ENCODE assay signal across 27 mouse cellular contexts in genomic region chr7:68210417-68210816, GRCm38 (mm10). TPM values are rescaled to one million over a fixed set of nuclear protein-coding genes. Genes with fewer than 3 reads are reported as not detected.
DNase-seq lines count a peak whose midpoint lies in the region; ATAC-seq and TF ChIP-seq lines count a peak whose summit lies in the region.
"Had no signal": no experiment of that assay in that cellular context is flagged by ENCODE, and none has a peak within 500 bp of the region (broad histone marks: within the 10 kb centered on the region; RNA-seq: fewer than 3 reads in every experiment).

No protein-coding gene starts in this region.

- no peak for TF ChIP-seq CTCF in heart, postnatal 0 days (IDR thresholded peaks at IDR 0.05; ENCODE audit: low read depth)
- no peak for TF ChIP-seq CTCF in lung, adult 2 months (IDR thresholded peaks at IDR 0.05; ENCODE audit: insufficient read depth, low read length)

- no peak overlapping the region for H3K9ac ChIP-seq in heart, postnatal 0 days (replicated peaks; ENCODE audit: low read depth, low read length)
- H3K9ac ChIP-seq in heart, embryonic 11.5 days (ENCODE audit: low read depth, low read length), result no peak overlapping the region
- H3K9ac ChIP-seq in midbrain, embryonic 14.5 days (replicated peaks; ENCODE audit: low read length), result no peak overlapping the region
- H3K9ac ChIP-seq in midbrain, embryonic 11.5 days (ENCODE audit: low read length), result no peak overlapping the region
- H3K9ac ChIP-seq: forebrain, postnatal 0 days; heart, embryonic 13.5 days; limb, embryonic 15.5 days; liver, embryonic 15.5 days had no signal

- H3K27ac ChIP-seq in heart, postnatal 0 days (ENCODE audit: low read depth), result no peak overlapping the region
- no peak overlapping the region for H3K27ac ChIP-seq in heart, embryonic 11.5 days (ENCODE audit: low read depth, low read length)
- no peak overlapping the region for H3K27ac ChIP-seq in midbrain, embryonic 14.5 days (replicated peaks; ENCODE audit: low read depth, low read length)
- no peak overlapping the region for H3K27ac ChIP-seq in midbrain, embryonic 11.5 days (ENCODE audit: low read depth, low read length)
- H3K27ac ChIP-seq: gastrocnemius, adult 2 months; heart, embryonic 13.5 days; limb, embryonic 15.5 days; liver, embryonic 15.5 days had no signal

- peaks cover 86% of the 10 kb centered on the region for H3K36me3 ChIP-seq in heart, postnatal 0 days (replicated peaks; ENCODE audit: control insufficient read depth, insufficient read depth, low read length)
- peaks cover 40% of the 10 kb centered on the region for H3K36me3 ChIP-seq in heart, embryonic 11.5 days (ENCODE audit: control insufficient read depth, insufficient read depth, low read length)
- peaks cover 84% of the 10 kb centered on the region for H3K36me3 ChIP-seq in midbrain, embryonic 14.5 days (ENCODE audit: control insufficient read depth, insufficient read depth, low read length)
- H3K36me3 ChIP-seq in midbrain, embryonic 11.5 days (ENCODE audit: control insufficient read depth, insufficient read depth, low read length), result peaks cover 18% of the 10 kb centered on the region; the same call in 1 of the 2 replicates

- TF ChIP-seq EP300 in heart, postnatal 0 days (IDR thresholded peaks at IDR 0.05; ENCODE audit: low read depth), result no peak

- no peaks in the 10 kb centered on the region for H3K4me1 ChIP-seq in heart, postnatal 0 days (ENCODE audit: control insufficient read depth, insufficient read depth)
- no peaks in the 10 kb centered on the region for H3K4me1 ChIP-seq in heart, embryonic 11.5 days (ENCODE audit: control insufficient read depth, insufficient read depth, low read length)
- no peaks in the 10 kb centered on the region for H3K4me1 ChIP-seq in midbrain, embryonic 14.5 days (ENCODE audit: control insufficient read depth, insufficient read depth, low read length)
- no peaks in the 10 kb centered on the region for H3K4me1 ChIP-seq in midbrain, embryonic 11.5 days (ENCODE audit: control insufficient read depth, insufficient read depth, low read length)
- no peaks in the 10 kb centered on the region for H3K4me1 ChIP-seq in lung, adult 2 months (ENCODE audit: control insufficient read depth, insufficient read depth, low read length)
- H3K4me1 ChIP-seq: limb, embryonic 15.5 days; liver, embryonic 15.5 days had no signal

- ATAC-seq in heart, postnatal 0 days (ENCODE audit: insufficient read depth, low read depth), result peak; percentile 49; the same call in 1 of the 2 replicates
- ATAC-seq in heart, embryonic 11.5 days (replicated peaks; ENCODE audit: insufficient number of reproducible peaks, low FRiP score, low TSS enrichment), result no peak
- ATAC-seq in midbrain, embryonic 14.5 days (ENCODE audit: low FRiP score, low TSS enrichment), result no peak
- no peak for ATAC-seq in midbrain, embryonic 11.5 days (ENCODE audit: low FRiP score)
- ATAC-seq: forebrain, postnatal 0 days; intestine, embryonic 16.5 days; midbrain, embryonic 16.5 days had no signal

- no peaks in the 10 kb centered on the region for H3K9me3 ChIP-seq in heart, postnatal 0 days (replicated peaks; ENCODE audit: control insufficient read depth, low read length)
- no peaks in the 10 kb centered on the region for H3K9me3 ChIP-seq in heart, embryonic 11.5 days (replicated peaks; ENCODE audit: control insufficient read depth, low read length)
- no peaks in the 10 kb centered on the region for H3K9me3 ChIP-seq in midbrain, embryonic 14.5 days (ENCODE audit: control insufficient read depth, low read length)
- no peaks in the 10 kb centered on the region for H3K9me3 ChIP-seq in midbrain, embryonic 11.5 days (ENCODE audit: control insufficient read depth, low read length)
- H3K9me3 ChIP-seq: heart, embryonic 13.5 days; limb, embryonic 15.5 days; liver, embryonic 15.5 days had no signal

- H3K27me3 ChIP-seq in heart, postnatal 0 days (ENCODE audit: control insufficient read depth, insufficient read depth, low read length), result no peaks in the 10 kb centered on the region
- no peaks in the 10 kb centered on the region for H3K27me3 ChIP-seq in heart, embryonic 11.5 days (ENCODE audit: control insufficient read depth, insufficient read depth, low read length)
- no peaks in the 10 kb centered on the region for H3K27me3 ChIP-seq in midbrain, embryonic 14.5 days (ENCODE audit: control insufficient read depth, insufficient read depth, low read length)
- no peaks in the 10 kb centered on the region for H3K27me3 ChIP-seq in midbrain, embryonic 11.5 days (ENCODE audit: control insufficient read depth, insufficient read depth, low read length)
- H3K27me3 ChIP-seq: heart, embryonic 13.5 days; limb, embryonic 15.5 days; liver, embryonic 15.5 days had no signal

- DNase-seq in heart, postnatal 0 days (ENCODE audit: low spot score), result peak; percentile 19
- DNase-seq in midbrain, embryonic 14.5 days, result peak; percentile 36
- DNase-seq in midbrain, embryonic 11.5 days (ENCODE audit: low spot score, missing footprints), result no peak
- peak; percentile 34 for DNase-seq in lung, adult 2 months
- DNase-seq in lung, postnatal 36 days, result peak; percentile 66
- no peak for DNase-seq in adipocyte (ENCODE audit: low spot score)
- no peak for DNase-seq in layer of hippocampus, adult 11-12 months (ENCODE audit: low spot score)
- DNase-seq: adrenal gland, adult 8-10 months; cerebellum, adult 9-10 months; forebrain, postnatal 0 days; gastrocnemius, adult 2 months; kidney, postnatal 10 days; right cerebral cortex, postnatal 4 days had no signal

- WGBS in heart, postnatal 0 days, result 36% methylated on average over 4 of the region's 4 CpGs
- 62% methylated on average over 4 of the region's 4 CpGs for WGBS in heart, embryonic 11.5 days (ENCODE audit: insufficient replicate concordance)
- WGBS in midbrain, embryonic 14.5 days, result 73% methylated on average over 4 of the region's 4 CpGs
- 90% methylated on average over 4 of the region's 4 CpGs for WGBS in midbrain, embryonic 11.5 days
- WGBS in lung, adult 2 months, result 49% methylated on average over 4 of the region's 4 CpGs

- H3K4me2 ChIP-seq in heart, postnatal 0 days (ENCODE audit: low read depth, low read length), result no peak overlapping the region
- no peak overlapping the region for H3K4me2 ChIP-seq in heart, embryonic 11.5 days
- H3K4me2 ChIP-seq in midbrain, embryonic 14.5 days (ENCODE audit: low read length), result no peak overlapping the region
- no peak overlapping the region for H3K4me2 ChIP-seq in midbrain, embryonic 11.5 days
- H3K4me2 ChIP-seq: heart, embryonic 13.5 days; limb, embryonic 15.5 days; liver, embryonic 15.5 days had no signal

- no peak overlapping the region for H3K4me3 ChIP-seq in heart, postnatal 0 days (ENCODE audit: low read depth, low read length)
- no peak overlapping the region for H3K4me3 ChIP-seq in heart, embryonic 11.5 days (ENCODE audit: low read depth, low read length)
- H3K4me3 ChIP-seq in midbrain, embryonic 14.5 days (replicated peaks; ENCODE audit: low read depth, low read length), result no peak overlapping the region
- H3K4me3 ChIP-seq in midbrain, embryonic 11.5 days (ENCODE audit: low read depth, low read length), result no peak overlapping the region
- no peak overlapping the region for H3K4me3 ChIP-seq in lung, adult 2 months (replicated peaks; ENCODE audit: extremely low read depth, low read depth, low read length)
- H3K4me3 ChIP-seq: erythroblast, embryonic 14.5 days; gastrocnemius, adult 2 months; heart, embryonic 13.5 days; limb, embryonic 15.5 days; liver, embryonic 15.5 days had no signal

- TF ChIP-seq POLR2A in lung, adult 2 months (IDR thresholded peaks at IDR 0.05; ENCODE audit: borderline replicate concordance, extremely low read depth, low read depth, low read length), result no peak

RNA-seq across cellular contexts. Expression of gene Pgpep1l, which starts 53.6 kb away (rescaled TPM):
- total RNA-seq in heart, postnatal 0 days (2014; rRNA removed; ENCODE audit: low replicate concordance), result 1.2 TPM in 1 of 2 replicates, not detected in the other
- polyA plus RNA-seq in heart, postnatal 0 days (2015; fragmentation: Nextera tagmentation; extraction: Ambion mirVana), result 0.18 TPM in 1 of 2 replicates, not detected in the other
- 0.51 TPM in 1 of 2 replicates, not detected in the other for polyA plus RNA-seq in heart, embryonic 11.5 days (2014; fragmentation: Nextera tagmentation; extraction: Ambion mirVana)
- polyA plus RNA-seq in midbrain, embryonic 14.5 days (2014; fragmentation: Nextera tagmentation; extraction: Ambion mirVana), result not detected in 2 replicates
- not detected in 2 replicates for polyA plus RNA-seq in midbrain, embryonic 11.5 days (2014; fragmentation: Nextera tagmentation; extraction: Ambion mirVana)
- 0.37 and 1.5 TPM in 2 replicates for polyA plus RNA-seq in lung, adult 2 months (2012; rRNA removed)
- total RNA-seq: common myeloid progenitor, adult 5-6 weeks; megakaryocyte, adult 5-6 weeks; neutrophil, adult 5-6 weeks had no signal
- polyA plus RNA-seq: C2C12; embryonic facial prominence, embryonic 11.5 days; erythroblast, embryonic 14.5 days; forebrain, postnatal 0 days; gonadal fat pad, adult 2 months; heart, embryonic 13.5 days; hindbrain, embryonic 11.5 days; intestine, embryonic 16.5 days; liver, embryonic 15.5 days; midbrain, embryonic 16.5 days had no signal

Comparison
In these comparisons a context has a peak if more than half of its experiments do, and no peak if none do; other contexts are left out.
1. DNase-seq: peak in heart, postnatal 0 days (single experiment), midbrain, embryonic 14.5 days (single experiment), lung, adult 2 months (single experiment) and lung, postnatal 36 days (single experiment); none in midbrain, embryonic 11.5 days (single experiment), adipocyte (single experiment) and layer of hippocampus, adult 11-12 months (single experiment).